Mouse (Mus musculus) embryo, embryonic 10 days (tissue): ENCODE data around the gene Mpc1.
"Not testable (repeated sequence)": the region's sequence is repeated elsewhere in the genome, so short reads cannot be mapped to it uniquely, and the experiment has no call there.

Experiments used
- DNase-seq: peaks from one replicate; pipeline ENCODE4 v3.0.0-alpha.2; 2015; ENCODE audit warnings: low spot score

Mpc1 gene

GRCm38 (mm10) chr17:8278356-8278755 lies 4.3 kb upstream of the Mpc1 start:
- DNase-seq = no peak

GRCm38 (mm10) chr17:8283526-8284253 lies 986 bp downstream of the Mpc1 start:
- DNase-seq = peak; percentile 98

DNA sequence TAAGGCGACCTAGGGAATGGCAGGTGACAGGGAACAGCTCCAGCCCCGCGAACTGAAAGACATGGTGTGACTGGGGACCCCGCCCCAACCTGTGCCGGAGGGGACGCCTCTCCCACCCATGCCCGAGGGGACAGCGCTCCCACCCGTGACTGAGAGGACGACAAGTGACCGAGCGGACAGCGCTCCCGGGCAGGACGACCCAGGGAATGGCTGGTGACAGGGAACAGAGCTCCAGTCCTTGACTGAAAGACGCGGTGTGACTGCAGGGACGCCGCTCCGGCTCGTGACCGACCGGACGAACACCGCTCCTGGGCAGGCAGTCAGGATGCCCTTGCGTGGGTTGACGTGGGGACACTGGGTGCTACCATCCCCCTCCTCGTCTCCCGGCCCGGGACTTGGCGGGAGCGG lies 1.6 kb downstream of the Mpc1 start:
- no peak for DNase-seq

DNA sequence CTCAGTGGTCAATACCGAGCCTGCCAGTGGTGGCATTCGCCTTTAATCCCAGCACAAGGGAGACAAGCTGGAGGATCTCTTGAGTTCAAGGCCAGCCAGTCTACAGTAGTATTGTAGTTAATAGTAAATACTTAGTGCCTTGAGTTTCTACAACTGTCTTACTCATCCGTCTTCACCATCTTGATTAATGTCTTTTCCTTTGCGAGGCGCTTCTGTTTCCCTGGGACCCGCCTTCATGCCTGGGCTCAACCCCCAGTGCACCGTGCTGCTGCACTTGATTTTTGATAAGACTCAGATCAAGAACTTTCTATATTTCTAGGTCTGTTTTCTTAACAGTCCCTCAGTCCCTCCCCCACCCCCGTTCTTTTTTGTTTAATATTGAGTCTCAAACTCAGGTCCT lies 2.4 kb downstream of the Mpc1 start:
- no peak for DNase-seq

DNA sequence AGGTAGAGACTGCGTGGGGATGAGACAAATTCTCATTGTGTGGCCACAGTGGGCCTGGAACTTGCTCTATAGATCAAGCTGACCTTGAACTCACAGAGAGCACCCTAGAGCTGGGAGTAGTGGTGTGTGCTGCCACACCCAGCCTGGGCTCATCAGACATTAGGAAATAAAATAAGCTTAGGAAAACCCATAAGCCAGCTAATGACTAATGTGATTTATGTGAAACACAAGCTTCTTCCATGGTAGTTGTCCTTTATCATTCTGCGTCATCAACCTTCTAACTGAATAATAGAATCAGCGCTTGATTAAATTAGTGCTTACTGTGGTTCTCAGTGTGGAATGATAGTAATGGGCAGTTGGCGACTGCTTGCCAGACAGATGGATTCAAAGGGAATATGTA lies 4.3 kb downstream of the Mpc1 start:
- no peak for DNase-seq

DNA sequence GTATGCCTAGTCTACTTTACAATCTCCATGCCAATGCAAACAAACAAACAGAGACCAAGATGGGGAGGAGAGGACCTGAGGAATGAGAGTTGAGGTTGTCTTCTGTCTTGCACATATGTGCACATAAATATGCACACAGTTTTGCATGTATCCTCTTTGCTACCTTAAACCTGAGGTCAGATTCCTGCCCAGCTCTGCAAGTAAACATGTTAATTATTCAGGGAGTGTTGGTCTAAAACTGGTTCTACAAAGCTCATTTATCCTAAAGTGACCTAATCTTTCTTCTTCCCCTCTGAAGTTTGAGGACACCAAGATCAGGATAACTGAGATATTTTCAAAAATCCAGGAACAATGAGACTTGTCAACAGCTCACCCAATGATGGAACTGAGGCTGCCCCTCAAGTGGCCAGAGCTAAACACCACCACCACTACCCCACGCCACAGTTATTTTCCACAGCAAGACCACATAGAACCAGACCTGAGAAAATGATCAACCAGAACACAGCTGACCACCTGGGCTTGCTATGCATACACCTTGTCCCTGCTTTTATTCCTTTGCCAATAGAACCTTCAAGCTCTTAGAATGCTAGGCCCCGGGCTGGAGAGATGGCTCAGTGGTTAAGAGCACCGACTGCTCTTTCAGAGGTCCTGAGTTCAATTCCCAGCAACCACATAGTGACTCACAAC lies 7.4 kb downstream of the Mpc1 start:
- no peak for DNase-seq

DNA sequence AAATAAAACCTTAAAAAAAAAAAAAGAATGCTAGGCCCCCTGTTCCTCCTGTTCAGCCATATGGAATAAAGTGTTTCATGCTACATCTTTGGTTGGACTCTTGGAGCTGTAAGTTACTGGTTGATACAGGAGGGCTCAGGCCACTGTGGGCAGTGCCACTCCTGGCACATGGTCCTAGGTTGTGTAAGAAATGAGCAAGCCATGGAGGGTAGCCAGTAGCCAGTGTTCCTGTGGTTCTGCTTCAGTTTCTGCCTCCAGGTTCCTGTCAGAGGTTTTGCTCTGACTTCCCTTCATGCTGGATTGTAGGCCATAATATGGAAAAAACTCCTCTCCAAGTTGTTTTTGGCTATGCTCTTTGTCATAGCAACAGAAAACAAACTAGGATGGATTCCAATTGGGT lies 8.0 kb downstream of the Mpc1 start:
- DNase-seq = no peak

GRCm38 (mm10) chr17:8295825-8296224 lies 13.1 kb downstream of the Mpc1 start:
- no peak for DNase-seq

DNA sequence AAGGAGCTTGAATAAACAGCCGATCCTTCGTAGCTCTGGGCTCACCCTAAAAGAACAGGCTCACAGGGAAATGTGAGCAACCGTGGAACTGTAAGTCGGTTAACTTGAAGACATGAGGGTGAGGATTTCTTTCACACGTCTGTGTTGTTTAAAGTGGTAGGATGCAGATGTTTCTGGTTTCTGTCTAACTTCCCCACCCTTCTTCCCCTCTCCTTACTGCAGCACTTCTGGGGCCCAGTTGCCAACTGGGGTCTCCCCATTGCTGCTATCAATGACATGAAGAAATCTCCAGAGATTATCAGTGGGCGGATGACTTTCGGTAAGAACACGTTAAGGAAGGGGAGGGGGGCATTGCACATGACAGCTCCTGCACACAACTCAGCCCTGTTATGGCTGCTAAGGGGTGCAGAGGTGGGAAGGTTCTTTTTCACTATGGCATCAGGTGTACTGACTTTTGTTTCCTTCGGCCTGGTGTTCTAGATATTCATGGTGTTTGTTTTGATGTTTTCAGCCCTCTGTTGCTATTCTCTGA lies 13.7 kb downstream of the Mpc1 start:
- DNase-seq = no peak

DNA sequence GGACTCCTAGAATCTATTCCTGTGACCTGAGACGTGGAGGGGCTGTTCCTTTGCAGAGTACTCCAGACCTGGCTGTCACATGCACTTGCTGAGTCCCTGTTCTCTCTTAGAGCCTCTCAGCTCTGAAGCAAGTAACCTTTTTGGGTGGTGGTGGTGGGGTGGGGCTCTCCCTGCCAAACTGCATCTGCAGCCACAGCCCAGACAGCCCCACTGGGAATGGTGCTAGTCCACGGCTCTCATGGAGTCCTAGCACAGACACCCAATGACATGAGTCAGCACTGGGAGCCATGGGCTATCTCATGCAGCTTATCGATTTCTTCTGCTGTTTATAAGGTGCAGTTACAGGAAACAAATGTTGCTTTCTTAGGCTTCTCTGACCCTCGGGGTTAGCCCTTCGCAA lies 15.0 kb downstream of the Mpc1 start:
- no peak for DNase-seq

DNA sequence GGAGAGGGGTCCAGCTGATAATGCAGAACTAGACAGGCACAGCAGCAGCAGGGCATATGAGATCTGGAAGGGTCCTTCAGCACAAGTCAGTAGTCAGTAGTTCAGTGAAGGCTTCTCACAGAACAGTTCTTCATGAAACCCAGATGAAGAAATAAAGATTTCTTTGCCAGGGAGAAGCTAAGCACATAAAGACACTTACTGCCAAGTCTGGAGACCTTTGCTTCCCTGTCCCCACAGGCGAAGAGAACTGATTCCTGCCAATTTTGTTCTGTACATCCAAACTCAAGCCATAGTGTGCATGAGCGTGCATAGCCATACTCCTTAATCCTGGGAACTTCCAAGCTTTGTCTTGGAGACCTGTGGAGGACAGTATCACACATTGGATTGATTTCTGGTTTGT lies 15.6 kb downstream of the Mpc1 start:
- no peak for DNase-seq

- no peak for DNase-seq
These were observed 16.8 kb downstream of the Mpc1 start for GRCm38 (mm10) chr17:8299524-8299923.

- DNase-seq = no peak
These were observed 18.8 kb downstream of the Mpc1 start for GRCm38 (mm10) chr17:8301515-8301914.

- DNase-seq = no peak
These were observed 20.2 kb downstream of the Mpc1 start for GRCm38 (mm10) chr17:8302772-8303438.

DNA sequence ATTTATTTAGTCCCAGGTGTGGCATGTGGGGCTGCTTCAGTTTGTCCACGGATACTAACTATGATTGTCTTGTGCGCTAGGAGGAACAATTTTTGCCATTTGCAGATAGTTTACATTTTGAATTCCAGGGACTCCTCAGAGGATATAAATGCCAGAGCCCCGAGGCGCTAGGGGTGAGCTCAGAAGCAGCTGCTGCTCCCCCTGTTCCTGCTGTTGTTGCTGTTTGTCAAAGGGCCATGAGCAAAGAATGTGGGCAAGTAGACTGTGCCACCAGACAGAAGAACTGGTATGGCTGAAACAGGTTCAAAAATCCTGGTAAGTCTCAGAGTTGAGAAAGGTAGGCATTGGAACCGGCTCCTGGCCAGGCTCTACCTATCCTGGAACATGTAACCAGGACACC lies 21.0 kb downstream of the Mpc1 start:
- no peak for DNase-seq

- DNase-seq = peak; percentile 18
These were observed 23.1 kb downstream of the Mpc1 start for GRCm38 (mm10) chr17:8305801-8306200.

DNA sequence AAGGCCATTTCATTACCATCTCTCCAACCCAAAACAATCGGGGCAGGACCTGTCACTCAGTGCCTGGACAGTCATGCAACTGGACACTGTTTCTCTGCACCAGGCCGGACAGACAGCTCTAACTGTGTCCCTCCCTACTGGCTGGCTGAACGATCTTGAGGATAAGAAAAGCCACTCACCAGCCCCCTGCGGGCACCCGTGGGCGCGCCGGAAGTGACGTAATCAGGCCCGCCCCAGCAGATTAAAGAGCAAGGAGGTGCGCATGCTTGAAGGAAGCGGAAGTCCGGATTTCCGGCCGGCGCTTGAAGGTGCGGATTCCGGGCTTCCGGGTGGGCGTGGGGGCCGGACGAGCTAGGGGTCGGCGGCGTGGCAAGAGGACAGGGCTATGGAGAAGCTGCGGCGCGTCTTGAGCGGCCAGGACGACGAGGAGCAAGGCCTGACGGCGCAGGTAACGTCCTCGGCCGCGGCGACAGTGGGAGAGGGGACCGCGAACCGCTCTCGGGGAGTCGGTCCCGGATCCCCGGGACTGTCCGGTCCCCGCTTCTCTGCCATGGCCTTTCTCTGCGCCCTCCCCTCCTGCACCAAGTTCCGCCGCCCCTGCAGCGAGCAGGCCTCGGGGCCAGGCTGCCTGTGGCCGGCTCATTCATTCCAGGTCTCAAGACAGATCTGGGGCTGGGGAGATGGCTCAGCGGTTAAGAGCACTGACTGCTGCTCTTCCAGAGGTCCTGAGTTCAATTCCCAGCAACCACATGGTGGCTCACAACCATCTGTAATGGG lies 28.3 kb downstream of the Mpc1 start, which contains the start of gene Sft2d1:
Sft2d1 (plus strand) TSS at position 265 of the 777 bp plus-strand sequence.
- DNase-seq = peak; percentile 95

DNA sequence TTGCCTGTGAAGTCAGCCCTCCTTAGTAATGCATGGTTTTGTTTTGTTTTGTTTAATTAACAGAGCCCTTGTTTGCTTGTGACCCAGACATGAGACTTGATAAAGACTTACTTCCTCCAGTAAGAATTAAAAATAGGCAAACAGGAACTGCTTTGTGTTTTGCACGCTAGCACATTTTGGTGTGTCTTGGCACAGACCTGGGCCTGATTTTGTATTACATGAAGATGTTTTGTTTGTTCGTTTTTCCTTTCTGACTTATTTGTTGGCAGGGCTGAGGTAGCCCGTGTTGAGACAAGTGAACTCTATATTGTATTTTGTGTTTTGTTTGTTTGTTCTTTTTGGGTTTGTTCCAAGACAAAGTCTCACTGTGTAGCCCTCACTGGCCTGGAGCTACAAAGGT lies 29.0 kb downstream of the Mpc1 start:
- no peak for DNase-seq

DNA sequence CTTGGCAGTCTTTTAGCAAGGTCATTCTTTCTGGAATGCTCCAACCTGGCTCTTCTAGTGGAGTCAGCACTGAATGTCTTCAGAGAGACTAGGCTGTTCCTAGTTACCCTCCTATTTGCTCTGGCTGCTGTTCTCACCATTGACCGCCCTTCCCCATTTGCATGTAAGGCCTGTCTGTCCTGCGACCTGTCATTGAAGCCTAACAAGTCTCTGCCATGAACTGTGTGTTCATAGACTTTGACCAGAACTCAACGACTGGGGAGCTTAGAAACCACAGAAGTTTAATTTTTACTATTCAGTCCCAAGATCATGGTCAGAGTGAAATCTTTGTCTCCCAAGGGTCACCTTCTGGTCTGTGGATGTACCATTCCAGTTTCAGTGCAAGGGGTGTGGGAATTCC lies 31.3 kb downstream of the Mpc1 start:
- no peak for DNase-seq

GRCm38 (mm10) chr17:8316251-8316650 lies 33.5 kb downstream of the Mpc1 start:
- DNase-seq = no peak

DNA sequence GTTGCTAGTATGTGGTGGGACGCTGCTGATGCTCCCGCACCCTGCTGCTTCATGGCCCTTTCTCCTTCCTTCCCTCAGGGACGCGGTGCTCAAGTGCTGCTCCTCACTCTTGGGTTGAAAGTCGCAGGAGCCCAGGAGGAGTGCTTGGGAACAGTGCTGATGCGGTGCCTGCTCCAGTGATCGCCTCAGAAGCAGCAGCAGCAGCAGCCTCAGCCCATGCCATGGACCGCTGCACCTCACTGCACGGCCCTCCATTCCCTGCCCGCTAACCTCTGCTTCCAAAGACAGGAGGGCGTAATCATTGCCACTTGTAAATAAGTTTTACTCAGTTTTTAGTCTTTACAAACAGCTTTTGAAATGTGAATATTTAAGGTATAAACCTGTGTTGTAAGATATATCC lies 44.2 kb downstream of the Mpc1 start:
- DNase-seq = not testable (repeated sequence)

GRCm38 (mm10) chr17:8328511-8329174 lies 45.9 kb downstream of the Mpc1 start:
- peak; percentile 53 for DNase-seq
